ENCODE assay signal across 30 mouse cellular contexts in the genomic region with DNA sequence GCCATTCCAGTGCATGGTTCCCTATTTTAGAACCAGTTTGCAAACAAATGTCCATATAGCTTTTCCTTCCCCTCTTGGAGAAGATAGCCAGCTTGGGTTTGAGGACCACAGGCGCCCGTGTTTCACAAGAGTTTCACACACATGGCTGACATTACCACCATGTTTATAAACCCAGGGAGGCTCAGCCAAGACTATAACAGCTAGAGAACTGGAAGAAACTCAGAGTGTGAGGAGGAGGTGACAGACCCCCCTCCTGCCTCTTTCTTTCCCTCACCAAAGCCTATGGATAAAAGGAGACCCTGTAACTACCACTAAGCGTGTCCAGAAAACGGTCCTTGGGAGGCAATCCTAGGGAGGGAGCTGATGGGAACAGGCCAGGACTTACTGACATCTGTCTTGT.
DNase-seq lines count a peak whose midpoint lies in the region; ATAC-seq and TF ChIP-seq lines count a peak whose summit lies in the region.
"Had no signal": no experiment of that assay in that cellular context is flagged by ENCODE, and none has a peak within 500 bp of the region (broad histone marks: within the 10 kb centered on the region; RNA-seq: fewer than 3 reads in every experiment).

No protein-coding gene starts in this region.

- H3K9ac ChIP-seq in embryonic facial prominence, embryonic 14.5 days (ENCODE audit: low read depth, low read length): no peak overlapping the region
- H3K9ac ChIP-seq in lung, embryonic 15.5 days: no peak overlapping the region
- H3K9ac ChIP-seq: forebrain, embryonic 15.5 days; heart, embryonic 13.5 days; hindbrain, embryonic 14.5 days; liver, embryonic 15.5 days; midbrain, embryonic 15.5 days; neural tube, embryonic 15.5 days had no signal

- peaks cover 4% of the 10 kb centered on the region; the same call in 1 of the 2 replicates for H3K4me1 ChIP-seq in embryonic facial prominence, embryonic 14.5 days (ENCODE audit: control insufficient read depth, insufficient read depth, low read length)
- no peaks in the 10 kb centered on the region for H3K4me1 ChIP-seq in embryonic facial prominence, embryonic 10.5 days
- H3K4me1 ChIP-seq in lung, embryonic 15.5 days: peaks cover 35% of the 10 kb centered on the region
- H3K4me1 ChIP-seq: liver, embryonic 15.5 days had no signal

- no peak overlapping the region for H3K4me3 ChIP-seq in embryonic facial prominence, embryonic 14.5 days (ENCODE audit: low read depth, low read length)
- no peak overlapping the region for H3K4me3 ChIP-seq in embryonic facial prominence, embryonic 10.5 days
- H3K4me3 ChIP-seq in left cerebral cortex, adult 2 months: no peak overlapping the region
- no peak overlapping the region for H3K4me3 ChIP-seq in lung, embryonic 15.5 days
- H3K4me3 ChIP-seq: forebrain, embryonic 10.5 days; forebrain, embryonic 15.5 days; heart, embryonic 13.5 days; layer of hippocampus, adult 2 months; liver, embryonic 15.5 days; midbrain, embryonic 10.5 days; midbrain, embryonic 15.5 days; neural tube, embryonic 15.5 days had no signal

- WGBS in embryonic facial prominence, embryonic 14.5 days: 58% methylated on average over 4 of the region's 4 CpGs
- 74% methylated on average over 4 of the region's 4 CpGs for WGBS in embryonic facial prominence, embryonic 10.5 days
- WGBS in lung, embryonic 15.5 days: 40% methylated on average over 4 of the region's 4 CpGs

- H3K27me3 ChIP-seq in embryonic facial prominence, embryonic 14.5 days (replicated peaks; ENCODE audit: control insufficient read depth, insufficient read depth, low read length): no peaks in the 10 kb centered on the region
- no peaks in the 10 kb centered on the region for H3K27me3 ChIP-seq in embryonic facial prominence, embryonic 10.5 days (replicated peaks; ENCODE audit: low read depth, poor library complexity, severe bottlenecking)
- no peaks in the 10 kb centered on the region for H3K27me3 ChIP-seq in lung, embryonic 15.5 days
- H3K27me3 ChIP-seq: CH12.LX; forebrain, embryonic 15.5 days; heart, embryonic 13.5 days; liver, embryonic 15.5 days; midbrain, embryonic 15.5 days; neural tube, embryonic 15.5 days had no signal

- DNase-seq in embryonic facial prominence, embryonic 14.5 days (ENCODE audit: low spot score): peak; percentile 30
- DNase-seq in embryonic facial prominence, embryonic 10.5 days (ENCODE audit: low spot score): no peak
- no peak for DNase-seq in left cerebral cortex, adult 2 months (ENCODE audit: extremely low spot score in 1 of 2, low spot score in 2 of 2)
- no peak for DNase-seq in left cerebral cortex, adult 8-10 months (ENCODE audit: low spot score in 2 of 2)
- no peak for DNase-seq in lung, postnatal 14 days
- DNase-seq in layer of hippocampus, adult 9-10 months (ENCODE audit: low spot score): no peak
- DNase-seq: adrenal gland, adult 2 months; cerebellum, adult 2 months; cerebellum, postnatal 14 days; gastrocnemius, postnatal 25 days; heart, adult 18-20 months; heart, postnatal 10 days; kidney, postnatal 36 days; retina, postnatal 1 day; right cerebral cortex, postnatal 14 days had no signal

- intact Hi-C loops in left cerebral cortex, adult 2 months (cut with DNase I): no loop called here

- no peak for ATAC-seq in embryonic facial prominence, embryonic 14.5 days (ENCODE audit: low read depth)
- peak; percentile 82 for ATAC-seq in lung, embryonic 15.5 days (ENCODE audit: borderline replicate concordance, extremely low read depth, low FRiP score, low TSS enrichment)
- ATAC-seq in megakaryocyte, adult 5-6 weeks (ENCODE audit: poor library complexity, severe bottlenecking): 0 out of 2 replicates have a peak, but pooled peaks have one; percentile 4
- ATAC-seq: activated CD4-positive, CD25-positive, alpha-beta regulatory T cell, adult 4 months; forebrain, embryonic 15.5 days; intestine, postnatal 0 days; midbrain, embryonic 15.5 days had no signal

- H3K9me3 ChIP-seq in embryonic facial prominence, embryonic 14.5 days (ENCODE audit: control insufficient read depth, low read length): no peaks in the 10 kb centered on the region
- no peaks in the 10 kb centered on the region for H3K9me3 ChIP-seq in embryonic facial prominence, embryonic 10.5 days
- H3K9me3 ChIP-seq in lung, embryonic 15.5 days: no peaks in the 10 kb centered on the region
- H3K9me3 ChIP-seq: forebrain, embryonic 10.5 days; forebrain, embryonic 15.5 days; heart, embryonic 13.5 days; liver, embryonic 15.5 days; midbrain, embryonic 10.5 days; midbrain, embryonic 15.5 days; neural tube, embryonic 15.5 days had no signal

- H3K36me3 ChIP-seq in embryonic facial prominence, embryonic 14.5 days (ENCODE audit: control insufficient read depth, insufficient read depth, low read length): no peaks in the 10 kb centered on the region
- no peaks in the 10 kb centered on the region for H3K36me3 ChIP-seq in embryonic facial prominence, embryonic 10.5 days (replicated peaks)
- H3K36me3 ChIP-seq in lung, embryonic 15.5 days: no peaks in the 10 kb centered on the region
- H3K36me3 ChIP-seq: forebrain, embryonic 10.5 days; forebrain, embryonic 15.5 days; heart, embryonic 13.5 days; liver, embryonic 15.5 days; midbrain, embryonic 10.5 days; midbrain, embryonic 15.5 days; neural tube, embryonic 15.5 days had no signal

- no peak for TF ChIP-seq CTCF in left cerebral cortex, adult 2 months (IDR thresholded peaks at IDR 0.05)

- no peak overlapping the region; the same call in 1 of the 2 replicates for H3K27ac ChIP-seq in embryonic facial prominence, embryonic 14.5 days (replicated peaks; ENCODE audit: low read depth, low read length)
- no peak overlapping the region for H3K27ac ChIP-seq in embryonic facial prominence, embryonic 10.5 days (replicated peaks)
- H3K27ac ChIP-seq in left cerebral cortex, adult 2 months: 0 out of 2 replicates have a peak overlapping the region, but pooled peaks have one; percentile 19
- H3K27ac ChIP-seq in lung, embryonic 15.5 days: peak overlapping the region; percentile 8
- H3K27ac ChIP-seq: forebrain, embryonic 10.5 days; forebrain, embryonic 15.5 days; heart, embryonic 13.5 days; hindbrain, embryonic 14.5 days; layer of hippocampus, adult 2 months; liver, embryonic 15.5 days; macrophage; midbrain, embryonic 10.5 days; midbrain, embryonic 15.5 days; neural tube, embryonic 15.5 days had no signal

- H3K4me2 ChIP-seq in embryonic facial prominence, embryonic 14.5 days (ENCODE audit: low read depth, low read length): no peak overlapping the region
- H3K4me2 ChIP-seq in lung, embryonic 15.5 days: no peak overlapping the region
- H3K4me2 ChIP-seq: forebrain, embryonic 15.5 days; heart, embryonic 13.5 days; hindbrain, embryonic 14.5 days; liver, embryonic 15.5 days; midbrain, embryonic 15.5 days; neural tube, embryonic 15.5 days had no signal

Comparison
In these comparisons a context has a peak if more than half of its experiments do, and no peak if none do; other contexts are left out.
1. H3K27ac ChIP-seq: peak in left cerebral cortex, adult 2 months (single experiment) and lung, embryonic 15.5 days (single experiment); none in embryonic facial prominence, embryonic 14.5 days (single experiment) and embryonic facial prominence, embryonic 10.5 days (single experiment).